Mouse (Mus musculus): ENCODE measurements at regions not wholly inside any gene's neighbourhood (a gene's known extent, or its start where the extent isn't known, plus 50 kb on each side); places are given as distances from the start of the nearest gene placed in this dataset.

DNA sequence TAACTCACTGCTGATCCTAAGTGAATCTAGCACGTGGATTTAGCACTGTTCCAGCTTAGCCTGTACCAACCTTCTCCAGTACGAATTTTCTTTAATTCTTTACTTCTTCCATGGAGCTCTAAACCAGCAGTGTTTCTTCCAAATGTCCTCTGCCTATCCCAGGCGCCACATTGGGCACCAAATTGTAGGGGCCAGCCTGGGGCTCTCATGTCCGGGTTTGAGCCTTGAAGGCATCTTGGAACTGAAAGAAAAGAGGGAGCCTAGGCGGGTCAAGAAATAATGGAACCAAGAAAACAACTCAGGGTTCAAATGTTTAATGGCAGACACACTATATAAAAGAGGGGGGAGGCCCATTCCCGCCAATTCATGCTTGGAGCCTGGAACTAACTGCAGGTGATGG lies 69.9 kb downstream of the Btbd35f17 start:
- DNase-seq (ENCODE audit: low spot score in 2 of 2), result peak in 1 of 2 experiments; percentile 77
